Mouse (Mus musculus) kidney, postnatal 0 days (tissue): ENCODE measurements at regions not wholly inside any gene's neighbourhood (a gene's known extent, or its start where the extent isn't known, plus 50 kb on each side); places are given as distances from the start of the nearest gene placed in this dataset.

Experiments
- ATAC-seq: fragments of 200-750 bp; cut with Nextera tagmentation; replicated peaks from 2 replicates; pipeline ENCODE4 v1.8.0; 2017; ENCODE audit warnings: low read depth, moderate number of reproducible peaks, moderate TSS enrichment, moderate library complexity; ENCODE audit not compliant: low FRiP score
- DNase-seq: peaks from one replicate; pipeline ENCODE4 v3.0.0-alpha.2; 2016; ENCODE audit warnings: low spot score
- H3K27ac ChIP-seq: fragments of 300-500 bp; sonication (generic); 2 replicates; pipeline ENCODE4 v1.5.1; 2014; ENCODE audit warnings: mild to moderate bottlenecking
- H3K27me3 ChIP-seq: fragments of 300-500 bp; sonication (generic); 2 replicates; pipeline ENCODE4 v1.6.1; 2014; ENCODE audit warnings: low read length, mixed read lengths; ENCODE audit not compliant: insufficient read depth
- H3K36me3 ChIP-seq: fragments of 300-500 bp; sonication (generic); 2 replicates; pipeline ENCODE4 v1.6.1; 2014; ENCODE audit warnings: low read length, mixed read lengths; ENCODE audit not compliant: insufficient read depth
- H3K4me1 ChIP-seq: fragments of 300-500 bp; sonication (generic); replicated peaks from 2 replicates; pipeline ENCODE4 v1.6.1; 2014; ENCODE audit warnings: antibody characterized with exemption, low read length, mixed read lengths; ENCODE audit not compliant: insufficient read depth
- H3K4me2 ChIP-seq: fragments of 300-500 bp; sonication (generic); 2 replicates; pipeline ENCODE4 v1.6.1; 2014; ENCODE audit warnings: mild to moderate bottlenecking, low read length, moderate library complexity, mixed read lengths
- H3K4me3 ChIP-seq: fragments of 300-500 bp; sonication (generic); replicated peaks from 2 replicates; pipeline ENCODE4 v1.5.1; 2014; ENCODE audit warnings: low read depth, low read length
- H3K9ac ChIP-seq: fragments of 300-500 bp; sonication (generic); 2 replicates; pipeline ENCODE4 v1.6.1; 2014; ENCODE audit warnings: low read depth, low read length
- H3K9me3 ChIP-seq: fragments of 300-500 bp; sonication (generic); replicated peaks from 2 replicates; pipeline ENCODE4 v1.6.1; 2016; ENCODE audit warnings: low read length, inconsistent platforms, mixed read lengths
- CTCF ChIP-seq: IDR thresholded peaks from 2 replicates; pipeline ENCODE4 v1.5.1; 2016; ENCODE audit warnings: antibody characterized with exemption, low read depth, mild to moderate bottlenecking, moderate library complexity
- WGBS: fragments of 180-500 bp; shearing (Covaris S2); extraction: QIAGEN DNeasy Blood & Tissue Kit; methylation state at CpG from one replicate; pipeline ENCODE4 v1.1.7; 2014; 5-methylcytosine and 5-hydroxymethylcytosine counted together

DNA sequence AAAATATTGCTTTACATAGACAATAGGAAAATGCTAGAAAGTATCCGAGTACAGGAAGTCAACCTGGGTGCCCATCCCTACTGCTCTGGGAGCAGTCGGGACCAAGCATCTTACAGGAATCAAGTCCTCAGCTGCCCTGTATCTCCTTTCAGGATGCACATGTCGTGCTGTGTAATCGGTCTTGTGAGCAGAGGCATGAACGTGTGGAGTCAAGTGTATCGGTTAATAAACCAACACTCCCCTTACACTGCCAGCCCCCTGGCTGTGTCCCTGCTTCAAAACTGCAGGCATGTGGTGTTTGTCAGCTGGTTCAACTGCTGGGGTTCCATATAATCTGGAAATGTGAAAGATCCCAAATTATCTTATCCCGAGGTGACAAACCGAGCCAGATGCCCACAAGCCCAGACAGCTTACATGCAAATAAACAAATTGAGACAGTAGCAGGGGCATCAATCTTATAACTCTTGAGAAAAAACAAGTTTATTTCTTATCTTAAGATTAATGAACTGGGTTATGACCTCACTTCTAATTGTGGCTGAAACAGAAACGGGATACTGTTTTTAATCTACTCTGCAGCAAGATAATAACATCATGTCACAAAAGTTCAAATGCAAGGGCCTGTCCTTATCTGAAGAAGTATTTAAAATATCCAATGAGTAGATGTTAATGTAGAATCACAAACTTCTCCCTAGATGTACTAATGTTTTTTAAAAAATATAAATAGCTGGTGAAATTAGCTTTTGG, 193.6 kb downstream of the Qdpr start:
- no peak overlapping the region for H3K4me3 ChIP-seq
- no peak for ATAC-seq

DNA sequence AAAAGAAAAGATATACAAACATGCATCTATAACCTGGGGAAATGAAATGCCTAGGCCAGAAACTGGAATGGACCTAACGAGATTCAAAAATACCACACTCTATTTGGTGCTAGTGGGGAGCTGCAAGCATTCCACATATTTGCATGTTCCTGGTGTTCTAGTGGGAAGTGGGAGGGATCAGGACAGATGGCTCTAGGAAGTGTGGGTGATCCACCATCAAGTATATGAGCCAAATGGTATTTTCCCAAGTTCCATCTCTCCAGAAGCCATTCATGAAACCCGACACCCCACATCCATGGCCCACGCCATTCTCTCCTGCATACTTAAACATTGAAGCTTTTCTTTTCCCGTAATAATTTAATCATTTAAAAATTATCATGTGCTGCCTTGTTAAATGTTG, 218.2 kb downstream of the Qdpr start:
- Histone ChIP-seq H3K27ac (no peak overlapping the region), H3K4me1 (no peaks in the 10 kb centered on the region), H3K4me2 (no peak overlapping the region), H3K4me3 (no peak overlapping the region), H3K27me3 (no peaks in the 10 kb centered on the region), H3K9me3 (no peaks in the 10 kb centered on the region), H3K9ac (no peak overlapping the region), H3K36me3 (no peaks in the 10 kb centered on the region)
- WGBS: 78% methylated on average over 4 of the region's 4 CpGs
- no peak for TF ChIP-seq CTCF
- ATAC-seq: no peak
- DNase-seq: no peak

More for the DNA sequence above, 193.6 kb downstream of the Qdpr start:
- no peaks in the 10 kb centered on the region for H3K9me3 ChIP-seq
- no peak overlapping the region for H3K27ac ChIP-seq
- peak; percentile 79 for DNase-seq
- no peak for TF ChIP-seq CTCF
- H3K4me1 ChIP-seq: no peaks in the 10 kb centered on the region
- 14% methylated on average over 9 of the region's 9 CpGs for WGBS
- H3K4me2 ChIP-seq: no peak overlapping the region
- H3K27me3 ChIP-seq: no peaks in the 10 kb centered on the region
- no peaks in the 10 kb centered on the region for H3K36me3 ChIP-seq
- H3K9ac ChIP-seq: no peak overlapping the region

GRCm38 (mm10) chr5:45230097-45230496, 219.9 kb downstream of the Qdpr start:
- Histone ChIP-seq H3K4me1 (no peaks in the 10 kb centered on the region), H3K9ac (no peak overlapping the region), H3K36me3 (no peaks in the 10 kb centered on the region), H3K9me3 (no peaks in the 10 kb centered on the region), H3K4me3 (no peak overlapping the region), H3K27me3 (no peaks in the 10 kb centered on the region), H3K4me2 (no peak overlapping the region), H3K27ac (no peak overlapping the region)
- DNase-seq: no peak
- no peak for ATAC-seq
- no peak for TF ChIP-seq CTCF
- 37% methylated on average over 1 of the region's 1 CpGs for WGBS

- WGBS: 72% methylated on average over 3 of the region's 3 CpGs
Measured at GRCm38 (mm10) chr5:45229477-45229876, 220.6 kb downstream of the Qdpr start.

DNA sequence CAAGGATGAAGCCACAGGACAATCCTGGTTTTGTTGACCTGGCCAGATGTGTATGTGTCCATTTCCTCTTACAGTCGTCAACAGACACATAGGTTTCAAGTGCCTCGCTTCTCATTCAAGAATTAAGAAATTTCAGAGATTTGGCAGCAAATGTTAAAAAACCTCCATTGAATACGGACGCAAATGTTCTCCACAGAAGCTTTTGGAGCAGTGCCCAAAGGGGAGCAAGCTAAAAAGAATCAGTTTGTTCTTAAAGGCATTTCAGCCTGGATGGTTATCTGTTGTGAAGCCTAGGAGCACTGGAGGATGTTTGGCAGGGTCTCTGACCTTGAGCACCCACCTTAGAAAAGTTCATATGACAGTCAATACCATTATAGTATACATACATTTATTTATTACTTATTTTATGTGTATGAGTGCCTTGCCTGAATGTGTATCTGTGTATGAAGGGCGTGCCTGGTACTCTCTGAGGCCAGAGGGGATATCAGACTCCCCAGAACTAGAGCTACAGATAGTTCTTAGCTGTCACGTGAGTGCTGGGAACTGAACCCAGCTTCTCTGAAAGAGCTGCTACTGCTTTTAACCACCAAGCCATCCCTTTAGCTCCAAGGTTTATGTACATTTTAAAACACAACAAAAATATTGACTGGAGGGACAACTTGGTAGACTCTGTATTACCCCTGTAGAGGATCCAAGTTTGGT, 221.7 kb downstream of the Qdpr start:
- Histone ChIP-seq H3K9me3 (no peaks in the 10 kb centered on the region), H3K4me2 (no peak overlapping the region), H3K4me1 (no peaks in the 10 kb centered on the region), H3K27me3 (no peaks in the 10 kb centered on the region), H3K9ac (no peak overlapping the region), H3K36me3 (no peaks in the 10 kb centered on the region), H3K27ac (no peak overlapping the region), H3K4me3 (no peak overlapping the region)
- WGBS: 77% methylated on average over 6 of the region's 6 CpGs
- no peak for TF ChIP-seq CTCF
- ATAC-seq (no peak), DNase-seq (no peak)

More at GRCm38 (mm10) chr5:45229477-45229876, 220.6 kb downstream of the Qdpr start:
- Histone ChIP-seq H3K27me3 (no peaks in the 10 kb centered on the region), H3K9me3 (no peaks in the 10 kb centered on the region), H3K9ac (no peak overlapping the region), H3K4me3 (no peak overlapping the region), H3K4me2 (no peak overlapping the region), H3K36me3 (no peaks in the 10 kb centered on the region), H3K4me1 (no peaks in the 10 kb centered on the region), H3K27ac (no peak overlapping the region)
- TF ChIP-seq CTCF: no peak
- no peak for DNase-seq
- ATAC-seq: no peak

- H3K9ac ChIP-seq: no peak overlapping the region
- H3K36me3 ChIP-seq: no peaks in the 10 kb centered on the region
- no peaks in the 10 kb centered on the region for H3K4me1 ChIP-seq
- no peaks in the 10 kb centered on the region for H3K27me3 ChIP-seq
- H3K4me2 ChIP-seq: no peak overlapping the region
- no peak for ATAC-seq
- no peak overlapping the region for H3K27ac ChIP-seq
- H3K4me3 ChIP-seq: no peak overlapping the region
- WGBS: 72% methylated on average over 6 of the region's 6 CpGs
- H3K9me3 ChIP-seq: no peaks in the 10 kb centered on the region
- TF ChIP-seq CTCF: no peak
- DNase-seq: peak; percentile 24
Measured at GRCm38 (mm10) chr5:45220272-45220916, 229.6 kb downstream of the Qdpr start.
